Mouse (Mus musculus): ENCODE data around the gene Tubgcp5.
"Not testable (repeated sequence)": the region's sequence is repeated elsewhere in the genome, so short reads cannot be mapped to it uniquely, and the experiment has no call there.

Tubgcp5 gene

GRCm38 (mm10) chr7:55793952-55794603, at the start of gene Tubgcp5:
TSS of gene Tubgcp5 (plus strand) at chr7:55794154.
- in situ Hi-C loops (cut with MboI, MseI): no loop called here

- in situ Hi-C loops (cut with MboI, MseI): no loop called here
Measured at GRCm38 (mm10) chr7:55744566-55745220, 49.3 kb upstream of the Tubgcp5 start.

DNA sequence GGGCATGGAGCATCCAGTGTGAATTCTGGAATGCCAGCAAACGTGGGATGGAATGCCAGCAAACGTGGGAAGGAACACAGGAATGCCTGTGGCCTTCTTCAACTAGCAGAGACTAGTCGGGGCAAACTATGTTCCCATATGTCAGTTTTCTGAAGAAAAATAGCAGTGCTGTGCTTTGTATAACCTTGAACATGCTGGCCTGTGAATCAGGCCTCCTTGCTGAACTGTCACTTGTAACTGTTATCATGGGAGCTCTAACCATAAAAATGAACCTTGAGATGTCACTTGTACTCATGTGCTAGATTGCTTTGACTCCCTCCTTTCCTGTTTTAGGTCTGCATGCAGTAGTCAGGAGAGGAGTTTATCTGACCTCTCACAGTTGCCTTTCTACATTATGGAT, 43.1 kb upstream of the Tubgcp5 start:
- in situ Hi-C loops (cut with MboI, MseI): no loop called here

DNA sequence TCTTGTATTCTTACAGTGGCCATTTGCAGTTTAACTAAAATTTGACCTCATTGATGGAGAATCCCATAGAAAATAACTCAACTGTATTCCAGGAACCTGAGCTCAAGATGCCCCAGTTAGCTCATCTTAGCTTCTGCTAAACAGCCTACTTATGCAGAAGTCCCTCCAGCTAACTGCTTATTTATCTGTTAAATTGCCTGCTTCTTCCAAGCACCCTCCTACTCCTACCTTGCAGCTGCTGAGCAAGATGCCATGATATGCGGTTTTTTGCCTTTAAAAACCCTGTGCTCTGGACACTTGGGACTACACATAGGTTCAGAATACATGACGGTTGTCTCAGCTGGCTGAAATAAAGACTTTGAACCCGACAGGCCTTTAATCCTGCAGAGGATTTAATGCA, 34.6 kb upstream of the Tubgcp5 start:
- in situ Hi-C loops (cut with MboI, MseI): no loop called here

DNA sequence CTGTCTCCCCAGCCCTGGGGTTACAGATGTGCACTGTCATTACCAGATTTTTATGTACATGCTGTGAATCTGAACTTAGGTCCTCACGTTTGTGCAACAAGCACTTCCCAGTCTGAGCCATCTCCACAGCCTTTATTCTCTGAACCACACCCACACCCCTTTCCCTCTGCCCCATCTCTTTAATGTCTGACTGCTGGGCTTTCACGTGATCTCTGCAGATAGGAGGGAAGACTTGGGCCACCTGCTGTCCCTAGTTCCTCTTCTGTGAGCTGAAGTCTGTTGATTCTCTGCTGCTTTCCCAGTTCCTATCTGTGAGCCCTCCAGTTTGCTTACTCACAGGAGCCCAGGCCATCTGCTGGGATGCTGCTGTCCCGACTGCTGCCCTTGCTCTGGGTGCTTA, 26.0 kb upstream of the Tubgcp5 start, which contains the start of gene Siglech:
Gene Siglech, plus strand, starts transcription at position 253 of the 400 bp plus-strand sequence.
- in situ Hi-C loops (cut with MboI, MseI): no loop called here

- in situ Hi-C loops (cut with MboI, MseI): no loop called here
Measured at GRCm38 (mm10) chr7:55780011-55780410, 13.9 kb upstream of the Tubgcp5 start.

GRCm38 (mm10) chr7:55782493-55782892, 11.5 kb upstream of the Tubgcp5 start:
- in situ Hi-C loops (cut with MboI, MseI): no loop called here

- in situ Hi-C loops (cut with MboI, MseI): no loop called here
Measured at GRCm38 (mm10) chr7:55784580-55784979, 9.4 kb upstream of the Tubgcp5 start.

DNA sequence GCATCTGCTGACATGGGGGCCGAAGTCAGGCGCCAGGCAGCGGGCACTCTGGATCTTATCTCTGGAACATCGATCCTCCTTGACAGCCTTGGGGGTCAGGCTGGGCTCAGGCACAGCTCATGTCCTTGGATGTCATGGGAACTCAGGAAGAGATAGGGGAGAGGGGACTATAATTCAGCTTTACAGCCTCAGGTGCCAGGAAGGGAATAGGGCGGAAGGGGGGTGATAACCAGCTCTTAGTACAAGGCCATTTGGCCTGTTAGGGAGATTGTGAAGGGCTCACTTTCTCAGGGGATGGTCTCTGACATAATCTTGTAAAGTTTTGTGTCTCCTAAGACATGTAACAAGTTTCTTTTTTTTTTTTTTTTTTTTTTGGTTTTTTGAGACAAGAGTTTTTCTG, 3.4 kb upstream of the Tubgcp5 start:
- in situ Hi-C loops (cut with MboI, MseI): not testable (repeated sequence)

GRCm38 (mm10) chr7:55792280-55792679, 1.7 kb upstream of the Tubgcp5 start:
- in situ Hi-C loops (cut with MboI, MseI): no loop called here

- in situ Hi-C loops (cut with MboI, MseI): no loop called here
Measured at GRCm38 (mm10) chr7:55793236-55793951, 560 bp upstream of the Tubgcp5 start.

DNA sequence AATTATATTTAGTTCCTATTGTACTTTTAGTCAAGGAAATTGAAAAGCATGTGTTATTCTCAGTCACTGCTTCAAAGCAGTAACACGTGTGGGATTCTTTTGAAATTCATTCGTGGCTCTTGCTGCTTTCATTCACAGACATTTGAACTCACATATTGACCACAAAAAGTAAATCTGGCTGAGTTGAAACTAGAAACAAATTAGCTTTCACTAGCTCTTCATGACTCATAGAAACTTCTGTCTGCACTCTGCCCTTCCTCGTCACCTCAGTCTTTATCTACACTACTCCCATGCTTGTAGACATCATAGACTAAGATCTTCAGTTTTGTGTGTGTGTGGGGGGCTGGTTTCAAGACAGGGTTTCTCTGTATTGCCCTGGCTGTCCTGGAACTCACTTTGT, 6.0 kb downstream of the Tubgcp5 start:
- in situ Hi-C loops (cut with MboI, MseI): no loop called here

DNA sequence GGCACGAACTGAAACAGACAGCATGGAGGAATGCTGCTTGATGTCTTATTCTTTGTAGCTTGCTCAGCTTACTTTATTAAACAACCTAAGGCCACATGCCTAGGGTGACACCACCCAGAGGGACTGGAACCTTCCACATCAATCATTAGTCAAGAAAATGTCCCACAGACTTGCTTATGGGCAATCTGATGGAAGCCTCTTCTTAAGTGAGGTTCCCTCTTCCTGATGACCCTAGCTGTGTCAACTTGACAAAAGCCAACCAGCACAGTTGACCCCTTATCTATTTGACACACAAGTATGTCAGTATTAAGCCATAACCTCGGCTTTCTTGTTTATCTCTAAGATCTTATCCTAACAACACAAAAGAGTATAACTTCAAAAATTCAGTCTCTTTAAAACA, 16.0 kb downstream of the Tubgcp5 start:
- in situ Hi-C loops (cut with MboI, MseI): no loop called here

GRCm38 (mm10) chr7:55824468-55824867, 30.5 kb downstream of the Tubgcp5 start:
- in situ Hi-C loops (cut with MboI, MseI): no loop called here

DNA sequence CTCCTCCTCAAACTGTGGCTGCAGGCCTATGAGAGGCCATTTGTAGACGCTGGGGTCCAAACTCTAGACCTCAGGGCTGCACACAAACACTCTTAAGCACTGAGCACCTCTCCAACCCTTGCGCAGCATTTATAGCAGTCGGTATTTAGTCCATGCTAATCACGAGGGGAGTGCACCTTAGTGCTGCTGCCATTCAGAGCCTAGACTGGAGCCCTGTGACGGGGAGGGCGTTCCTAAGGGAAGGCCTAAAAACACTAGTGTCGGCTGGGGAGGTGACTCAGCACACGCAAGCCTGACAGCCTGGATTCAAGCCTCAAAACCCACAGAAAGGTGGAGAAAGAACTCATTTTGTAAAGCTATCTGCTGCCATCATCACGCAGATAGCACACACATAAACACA, 33.6 kb downstream of the Tubgcp5 start:
- in situ Hi-C loops (cut with MboI, MseI): no loop called here

DNA sequence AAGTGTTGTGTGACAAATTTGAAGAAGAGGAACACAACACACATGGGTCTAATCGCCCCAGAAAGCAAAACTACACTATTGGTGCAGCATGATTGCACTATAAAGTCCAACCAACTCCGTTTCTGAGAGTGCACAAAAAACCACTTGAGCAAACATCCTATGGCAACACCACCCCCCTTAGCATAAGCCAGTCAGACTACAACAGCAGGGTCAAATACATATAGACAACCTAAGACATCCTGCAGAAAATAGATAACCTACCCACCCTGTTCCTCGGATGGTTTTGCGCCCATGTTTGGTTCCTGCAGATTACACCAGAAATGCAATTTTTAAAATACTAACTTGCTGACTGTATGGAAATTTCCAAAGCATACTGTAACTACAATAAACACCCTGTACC, 42.9 kb downstream of the Tubgcp5 start:
- in situ Hi-C loops (cut with MboI, MseI): no loop called here

- in situ Hi-C loops (cut with MboI, MseI): no loop called here
Measured at GRCm38 (mm10) chr7:55841445-55841844, 47.5 kb downstream of the Tubgcp5 start, which contains the start of gene Cyfip1. TSS of gene Cyfip1 (plus strand) at chr7:55841745.

DNA sequence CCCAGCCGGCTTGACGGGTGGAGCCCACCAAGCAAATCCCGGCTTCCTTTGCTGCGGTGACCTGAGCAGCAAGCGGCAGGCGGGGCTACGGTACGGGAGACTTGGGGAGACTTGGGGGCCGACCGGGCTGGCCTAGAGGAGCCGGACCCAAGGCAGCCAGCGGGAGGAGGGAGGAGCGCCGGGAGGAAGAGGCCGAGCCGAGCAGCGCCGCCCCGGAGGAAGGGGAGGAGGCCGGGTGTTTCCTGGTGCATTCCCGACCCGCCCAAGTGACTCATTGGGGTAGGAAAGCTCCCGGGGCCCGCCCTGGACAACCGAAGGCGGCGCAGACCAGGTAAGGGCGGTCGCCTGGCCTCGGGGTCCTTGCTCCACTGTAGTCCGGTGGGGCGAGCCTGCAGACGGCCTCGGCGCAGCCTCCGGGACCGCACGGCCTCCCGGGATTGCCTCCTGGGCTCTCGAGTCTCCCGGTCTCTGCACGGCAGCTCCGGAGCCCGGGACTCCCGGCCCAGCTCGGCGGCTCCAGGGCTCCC, 48.1 kb downstream of the Tubgcp5 start:
- in situ Hi-C loops (cut with MboI, MseI): no loop called here

DNA sequence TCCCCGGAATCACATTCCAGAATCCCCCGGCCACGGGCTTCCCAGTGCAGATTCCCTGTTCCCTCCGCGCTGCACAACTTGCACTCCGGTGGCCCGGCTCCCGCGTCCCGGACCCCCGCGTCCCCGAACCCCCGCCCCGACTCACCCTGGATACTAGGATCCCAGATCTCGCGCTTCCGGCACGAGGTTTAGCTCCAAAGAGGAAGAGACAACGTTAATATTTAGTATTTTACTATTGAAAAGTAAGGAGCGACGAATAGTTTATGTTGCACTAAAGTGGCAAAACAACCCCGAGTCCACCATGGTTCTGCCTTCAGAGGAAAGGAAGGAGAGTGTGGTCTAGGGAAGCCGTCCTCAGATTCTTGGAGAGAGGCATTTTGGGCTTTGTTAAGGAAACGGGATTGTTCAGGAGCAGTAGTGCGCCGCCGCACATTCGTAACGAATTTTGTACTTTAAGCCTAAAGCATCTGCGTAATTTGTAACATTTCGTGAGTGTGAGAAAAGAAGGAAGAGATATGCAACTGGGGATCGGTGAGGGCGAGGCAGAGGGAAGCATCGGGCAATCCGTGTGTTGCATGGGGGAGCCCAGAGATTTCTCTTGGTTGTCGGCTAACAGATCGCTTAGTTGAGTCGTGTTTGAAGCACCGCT, 48.7 kb downstream of the Tubgcp5 start:
- in situ Hi-C loops (cut with MboI, MseI): no loop called here

- in situ Hi-C loops (cut with MboI, MseI): no loop called here
Measured at GRCm38 (mm10) chr7:55846606-55847312, 52.8 kb downstream of the Tubgcp5 start.

- in situ Hi-C loops (cut with MboI, MseI): no loop called here
Measured at GRCm38 (mm10) chr7:55849948-55850571, 56.1 kb downstream of the Tubgcp5 start.

All from regulatory T cell (primary cell).